Mouse (Mus musculus) CH12.LX (cell line): ENCODE results near the gene Fam172a. TPM values are rescaled to one million over a fixed set of nuclear protein-coding genes. Genes with fewer than 3 reads are reported as not detected.

Experiments
- DNase-seq: peaks from one replicate; pipeline ENCODE4 v3.0.0-alpha.2; 2013; ENCODE audit errors: extremely low read depth
- H3K27ac ChIP-seq: 2 replicates; pipeline ENCODE4 v1.5.1; 2012; ENCODE audit warnings: low read depth, mild to moderate bottlenecking, control low read depth, moderate library complexity; ENCODE audit not compliant: insufficient read depth
- H3K27me3 ChIP-seq: replicated peaks from 2 replicates; pipeline ENCODE3; 2012; ENCODE audit warnings: inconsistent platforms
- H3K36me3 ChIP-seq, 2 experiments: replicated peaks in 1 of 2; 2 replicates each; pipeline versions ENCODE3 to v1.6.1; 2012; ENCODE audit warnings: inconsistent platforms in 1 of 2, low read length in 1 of 2, mild to moderate bottlenecking in 1 of 2, mixed read lengths in 1 of 2, moderate library complexity in 1 of 2; ENCODE audit not compliant: control insufficient read depth in 1 of 2, insufficient read depth in 1 of 2
- H3K4me1 ChIP-seq, 2 experiments: 2 replicates each; pipeline ENCODE4 v1.6.1; 2012; ENCODE audit warnings: inconsistent platforms in 1 of 2, moderate library complexity in 1 of 2; ENCODE audit not compliant: insufficient read depth in 2 of 2, control insufficient read depth in 1 of 2
- H3K4me2 ChIP-seq: 2 replicates; pipeline ENCODE4 v1.6.1; 2012; ENCODE audit warnings: low read depth, mild to moderate bottlenecking, control low read depth; ENCODE audit not compliant: poor library complexity, insufficient read depth, severe bottlenecking
- H3K4me3 ChIP-seq, 3 experiments: fragments of 150-350 bp in 1 of 3; sonication (generic) in 1 of 3; replicated peaks in 1 of 3; 2 replicates each; pipeline versions ENCODE3 to v1.5.1; 2011 to 2012; ENCODE audit warnings: low read depth in 2 of 3, low read length in 2 of 3, mild to moderate bottlenecking in 2 of 3, moderate library complexity in 2 of 3, control low read depth in 1 of 3, improper control_type of control experiment in 1 of 3, inconsistent platforms in 1 of 3, mixed read lengths in 1 of 3; ENCODE audit not compliant: poor library complexity in 1 of 3
- H3K79me2 ChIP-seq: replicated peaks from 2 replicates; pipeline ENCODE4 v1.6.1; 2012; ENCODE audit warnings: mild to moderate bottlenecking, moderate library complexity; ENCODE audit not compliant: control insufficient read depth, poor library complexity, insufficient read depth, severe bottlenecking; ENCODE audit errors: extremely low read depth
- H3K9ac ChIP-seq: 2 replicates; pipeline ENCODE4 v1.6.1; 2012; ENCODE audit warnings: low read depth, mild to moderate bottlenecking, control low read depth, moderate library complexity; ENCODE audit not compliant: insufficient read depth
- H3K9me3 ChIP-seq: replicated peaks from 2 replicates; pipeline ENCODE3; 2012; ENCODE audit warnings: low read length, inconsistent platforms, mixed read lengths
- BHLHE40 ChIP-seq: IDR thresholded peaks from 2 replicates; pipeline ENCODE4 v1.6.1; 2011; ENCODE audit warnings: mild to moderate bottlenecking, low read depth, low read length, improper control_type of control experiment
- CHD2 ChIP-seq: IDR thresholded peaks from 2 replicates; pipeline ENCODE4 v1.6.1; 2011; ENCODE audit warnings: low read length, improper control_type of control experiment
- CTCF ChIP-seq, 2 experiments: IDR thresholded peaks in 1 of 2; conservative IDR thresholded peaks in 1 of 2; 2 replicates each; pipeline ENCODE4 v1.5.1; 2011 to 2012; ENCODE audit warnings: low read depth in 2 of 2, low read length in 2 of 2, improper control_type of control experiment in 1 of 2, inconsistent platforms in 1 of 2, mild to moderate bottlenecking in 1 of 2, moderate library complexity in 1 of 2
- EP300 ChIP-seq: IDR thresholded peaks from 2 replicates; pipeline ENCODE4 v1.6.1; 2011; ENCODE audit warnings: low read length, improper control_type of control experiment
- ETS1 ChIP-seq: conservative IDR thresholded peaks from 2 replicates; pipeline ENCODE4 v1.6.1; 2012; ENCODE audit warnings: low read depth, mild to moderate bottlenecking, inconsistent platforms, low read length, improper control_type of control experiment, moderate library complexity
- GABPA ChIP-seq: IDR thresholded peaks from 2 replicates; pipeline ENCODE4 v1.6.1; 2012; ENCODE audit warnings: low read depth, low read length, improper control_type of control experiment, inconsistent platforms; ENCODE audit not compliant: insufficient replicate concordance
- HCFC1 ChIP-seq: IDR thresholded peaks from 2 replicates; pipeline ENCODE4 v1.6.1; 2012; ENCODE audit warnings: low read depth, mild to moderate bottlenecking, inconsistent platforms, low read length, improper control_type of control experiment
- JUN ChIP-seq: IDR thresholded peaks from 2 replicates; pipeline ENCODE4 v1.6.1; 2011; ENCODE audit warnings: low read depth, mild to moderate bottlenecking, low read length, improper control_type of control experiment, moderate library complexity; ENCODE audit not compliant: insufficient read depth
- MAFK ChIP-seq: IDR thresholded peaks from 2 replicates; pipeline ENCODE4 v1.6.1; 2011; ENCODE audit warnings: low read length, improper control_type of control experiment; ENCODE audit not compliant: insufficient replicate concordance
- MAX ChIP-seq: IDR thresholded peaks from 2 replicates; pipeline ENCODE4 v1.6.1; 2011; ENCODE audit warnings: low read length, improper control_type of control experiment
- MAZ ChIP-seq: IDR thresholded peaks from 2 replicates; pipeline ENCODE4 v1.6.1; 2012; ENCODE audit warnings: low read depth, mild to moderate bottlenecking, inconsistent platforms, low read length, improper control_type of control experiment, moderate library complexity
- MYC ChIP-seq: IDR thresholded peaks from 2 replicates; pipeline ENCODE4 v1.6.1; 2011; ENCODE audit warnings: low read depth, mild to moderate bottlenecking, improper control_type of control experiment, low read length
- NELFE ChIP-seq: IDR thresholded peaks from 2 replicates; pipeline ENCODE4 v1.6.1; 2011; ENCODE audit warnings: low read depth, low read length, improper control_type of control experiment
- NRF1 ChIP-seq: IDR thresholded peaks from 2 replicates; pipeline ENCODE4 v1.6.1; 2014; ENCODE audit warnings: low read depth, mild to moderate bottlenecking, inconsistent platforms, low read length, improper control_type of control experiment, moderate library complexity
- POLR2A ChIP-seq: IDR thresholded peaks from 2 replicates; pipeline ENCODE4 v1.6.1; 2011; ENCODE audit warnings: low read depth, mild to moderate bottlenecking, improper control_type of control experiment, low read length
- POLR2AphosphoS2 ChIP-seq: IDR thresholded peaks from 2 replicates; pipeline ENCODE4 v1.6.1; 2011; ENCODE audit warnings: low read depth, low read length, improper control_type of control experiment
- RCOR1 ChIP-seq: conservative IDR thresholded peaks from 2 replicates; pipeline ENCODE4 v1.6.1; 2012; ENCODE audit warnings: low read depth, mild to moderate bottlenecking, inconsistent platforms, low read length, improper control_type of control experiment
- SIN3A ChIP-seq: IDR thresholded peaks from 2 replicates; pipeline ENCODE4 v1.6.1; 2012; ENCODE audit warnings: low read length, improper control_type of control experiment, inconsistent platforms
- SMC3 ChIP-seq: IDR thresholded peaks from 2 replicates; pipeline ENCODE4 v1.6.1; 2011; ENCODE audit warnings: low read depth, low read length, improper control_type of control experiment
- UBTF ChIP-seq: IDR thresholded peaks from 2 replicates; pipeline ENCODE4 v1.6.1; 2012; ENCODE audit warnings: low read depth, mild to moderate bottlenecking, inconsistent platforms, low read length, improper control_type of control experiment, moderate library complexity
- USF2 ChIP-seq: conservative IDR thresholded peaks from 2 replicates; pipeline ENCODE4 v1.6.1; 2011; ENCODE audit warnings: low read depth, low read length, improper control_type of control experiment
- ZKSCAN1 ChIP-seq: IDR thresholded peaks from 2 replicates; pipeline ENCODE4 v1.6.1; 2012; ENCODE audit warnings: low read depth, inconsistent platforms, low read length, improper control_type of control experiment, borderline replicate concordance
- ZNF384 ChIP-seq: IDR thresholded peaks from 2 replicates; pipeline ENCODE4 v1.6.1; 2012; ENCODE audit warnings: low read depth, low read length, improper control_type of control experiment, inconsistent platforms
- dilution Hi-C: fragments of 300-500 bp; cut with MboI; formaldehyde crosslinking; loops from 2 replicates; pipeline ENCODE4 v1.14.3; 2020; ENCODE audit warnings: low sequenced_read_pairs; ENCODE audit not compliant: extremely low pct_unique_long_range_greater_than_20kb, extremely low pct_ligation_motif_present
- in situ Hi-C: fragments of 300-500 bp; cut with MboI; formaldehyde crosslinking; loops from 3 replicates; pipeline ENCODE4 v1.14.3; 2019; ENCODE audit warnings: low sequenced_read_pairs, low pct_ligation_motif_present, low pct_unique_long_range_greater_than_20kb, mixed read lengths
- polyA plus RNA-seq: library from polyadenylated mRNA; unstranded; fragments of >175 nt; gene quantifications from 2 replicates; pipeline ENCODE4 v1.2.1, GENCODE M21; 2012; ENCODE audit warnings: low read depth; ENCODE audit not compliant: insufficient read length
- total RNA-seq, 2 experiments: library from RNA; depleted of rRNA; stranded (reverse); fragments of 300-350 nt in 1 of 2; fragments of >200 nt in 1 of 2; gene quantifications; 2 replicates each; pipeline ENCODE4 v1.2.3; 2012 to 2014

The Fam172a gene
- total and polyA plus RNA-seq, 3 experiments, result 12.2 to 24.7 (median 16.9) TPM

- no peaks in the 10 kb centered on the region for H3K9me3 ChIP-seq
- H3K27ac ChIP-seq, result no peak overlapping the region
- no peak overlapping the region for H3K4me2 ChIP-seq
- no peaks in the 10 kb centered on the region for H3K79me2 ChIP-seq
- H3K4me3 ChIP-seq, result no peak overlapping the region
- TF ChIP-seq NRF1 (no peak), HCFC1 (no peak), UBTF (no peak), JUN (no peak), MAX (no peak), ZNF384 (no peak), NELFE (no peak), RCOR1 (no peak), GABPA (no peak), MAFK (no peak), POLR2AphosphoS2 (no peak), BHLHE40 (no peak), MYC (no peak), SMC3 (no peak), EP300 (no peak), SIN3A (no peak), CHD2 (no peak), ETS1 (no peak)
- DNase-seq, result no peak
- dilution Hi-C loops, result no loop called here
- in situ Hi-C loops, result no loop called here
- peaks cover 0 to 4% of the 10 kb centered on the region in 2 experiments; a peak in 1 of 4 replicates for H3K4me1 ChIP-seq
- H3K36me3 ChIP-seq, result no peaks in the 10 kb centered on the region
- H3K27me3 ChIP-seq, result no peaks in the 10 kb centered on the region
- no peak overlapping the region for H3K9ac ChIP-seq
Observed at GRCm38 (mm10) chr13:78208689-78209410, 507.0 kb downstream of the Fam172a start.

GRCm38 (mm10) chr13:78209611-78210028 is 507.8 kb downstream of the Fam172a start:
- Histone ChIP-seq H3K9ac (no peak overlapping the region), H3K36me3 (no peaks in the 10 kb centered on the region), H3K4me1 (peaks cover 0 to 4% of the 10 kb centered on the region in 2 experiments; a peak in 1 of 4 replicates), H3K4me3 (no peak overlapping the region), H3K27me3 (no peaks in the 10 kb centered on the region), H3K4me2 (no peak overlapping the region), H3K79me2 (no peaks in the 10 kb centered on the region), H3K27ac (no peak overlapping the region), H3K9me3 (no peaks in the 10 kb centered on the region)
- in situ Hi-C loops, result no loop called here
- DNase-seq, result no peak
- TF ChIP-seq MAX (no peak), CTCF (conservative IDR thresholded peaks at IDR 0.05 in 1 of 2, IDR thresholded peaks at IDR 0.05 in 1 of 2; ENCODE audit: low read depth in 2 of 2, low read length in 2 of 2) (no peak), USF2 (no peak), MAFK (no peak), MAZ (no peak), SMC3 (no peak), ZKSCAN1 (no peak), ZNF384 (no peak), POLR2A (no peak)
- dilution Hi-C loops, result no loop called here
